Mouse (Mus musculus): ENCODE data around the gene Wfdc18.
A peak's percentile ranks its signal among the peaks of the same experiment; 100 is the strongest.

Wfdc18 gene

GRCm38 (mm10) chr11:83708715-83709114, at the start of gene Wfdc18:
Gene Wfdc18, plus strand, starts transcription at chr11:83709015.
- DNase-seq = no peak

DNA sequence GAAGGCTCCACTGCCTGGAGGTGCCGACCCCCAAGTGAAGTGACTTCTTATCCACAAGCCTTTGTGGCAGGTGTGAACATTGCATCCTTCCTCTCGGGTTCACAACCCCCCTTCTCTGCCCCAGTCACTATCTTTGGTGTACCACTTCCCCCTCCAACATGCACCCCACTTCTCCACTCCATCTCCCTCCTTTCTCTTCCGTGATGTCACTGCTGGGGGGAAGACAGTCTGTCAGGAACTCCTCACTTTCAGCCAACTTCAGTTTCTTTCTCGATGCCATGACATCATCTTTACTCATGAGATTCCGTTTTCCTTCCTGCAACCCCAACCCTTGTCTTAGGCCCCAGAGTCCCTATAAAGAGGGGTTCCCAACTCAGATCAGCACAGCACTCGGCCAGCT, 46.6 kb upstream of the Wfdc18 start, which contains the start of gene Ccl4:
TSS of gene Ccl4 (plus strand) at position 381 of the 400 bp plus-strand sequence.
- DNase-seq = no peak

GRCm38 (mm10) chr11:83663532-83663931, 45.3 kb upstream of the Wfdc18 start:
- DNase-seq = no peak

- DNase-seq = no peak
Observed at GRCm38 (mm10) chr11:83671743-83672142, 37.1 kb upstream of the Wfdc18 start.

- DNase-seq = no peak
Observed at GRCm38 (mm10) chr11:83675665-83676064, 33.1 kb upstream of the Wfdc18 start.

DNA sequence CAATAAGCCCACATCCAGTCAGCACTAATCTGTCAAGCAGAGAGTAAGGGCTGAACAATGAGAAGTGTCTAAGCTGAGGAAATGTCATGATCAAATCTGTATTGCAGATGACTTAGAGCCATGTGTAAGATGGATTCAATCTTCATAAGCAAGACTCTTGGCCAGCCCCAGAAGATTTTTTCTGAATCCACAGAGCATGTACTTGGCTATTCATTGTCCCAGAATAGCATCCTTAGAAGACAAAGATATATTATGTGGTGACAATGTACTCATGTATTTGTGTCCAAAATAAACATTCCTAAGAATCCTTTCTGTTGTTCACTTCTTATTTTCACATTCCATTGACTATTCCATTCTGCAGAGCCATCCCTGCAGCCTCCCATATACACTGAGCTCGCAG, 18.9 kb upstream of the Wfdc18 start:
- DNase-seq = no peak

- no peak for DNase-seq
Observed at GRCm38 (mm10) chr11:83692008-83692407, 16.8 kb upstream of the Wfdc18 start.

DNA sequence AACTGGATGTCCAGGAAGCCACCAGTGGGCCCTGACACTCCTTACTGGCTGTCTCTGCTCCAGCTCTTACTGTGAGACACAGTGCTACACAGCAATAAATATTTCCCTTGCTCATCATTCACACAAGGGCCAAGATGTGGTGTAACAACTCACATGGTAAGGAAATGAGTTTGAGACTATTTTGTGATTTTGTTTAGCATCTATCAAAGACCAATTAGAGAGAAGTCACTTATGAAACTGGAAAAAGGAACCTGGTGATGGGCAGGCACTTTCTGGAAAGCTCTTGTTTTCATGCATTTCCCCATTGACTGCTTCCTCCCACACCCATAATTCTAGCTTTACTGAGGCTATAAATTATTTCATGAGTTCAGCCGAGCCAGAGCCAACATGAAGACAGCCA, 5.1 kb upstream of the Wfdc18 start, which contains the start of gene Wfdc17:
TSS of gene Wfdc17 (plus strand) at position 287 of the 400 bp plus-strand sequence.
- DNase-seq = no peak

DNA sequence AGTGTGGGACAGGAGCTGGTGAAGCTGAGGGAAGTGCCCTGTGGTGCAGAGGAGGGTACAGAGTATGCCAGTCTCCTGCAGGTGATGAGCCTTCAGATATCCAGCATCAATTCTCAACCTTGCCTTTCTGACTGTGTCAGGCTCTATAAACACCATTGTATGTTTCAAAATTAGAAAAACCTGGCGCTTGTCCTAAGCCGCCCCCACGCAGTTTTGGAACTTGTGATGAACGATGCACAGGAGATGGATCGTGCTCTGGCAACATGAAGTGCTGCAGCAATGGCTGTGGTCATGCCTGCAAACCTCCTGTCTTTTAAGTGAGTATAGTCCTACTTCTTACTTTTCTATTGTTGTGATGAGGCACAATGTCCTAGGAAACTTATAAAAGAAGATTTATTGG, 868 bp downstream of the Wfdc18 start:
- no peak for DNase-seq

GRCm38 (mm10) chr11:83712671-83713070, 3.9 kb downstream of the Wfdc18 start:
- DNase-seq = no peak

GRCm38 (mm10) chr11:83713925-83714324, 5.1 kb downstream of the Wfdc18 start:
- no peak for DNase-seq

GRCm38 (mm10) chr11:83717042-83717665, 8.3 kb downstream of the Wfdc18 start:
- DNase-seq = no peak

DNA sequence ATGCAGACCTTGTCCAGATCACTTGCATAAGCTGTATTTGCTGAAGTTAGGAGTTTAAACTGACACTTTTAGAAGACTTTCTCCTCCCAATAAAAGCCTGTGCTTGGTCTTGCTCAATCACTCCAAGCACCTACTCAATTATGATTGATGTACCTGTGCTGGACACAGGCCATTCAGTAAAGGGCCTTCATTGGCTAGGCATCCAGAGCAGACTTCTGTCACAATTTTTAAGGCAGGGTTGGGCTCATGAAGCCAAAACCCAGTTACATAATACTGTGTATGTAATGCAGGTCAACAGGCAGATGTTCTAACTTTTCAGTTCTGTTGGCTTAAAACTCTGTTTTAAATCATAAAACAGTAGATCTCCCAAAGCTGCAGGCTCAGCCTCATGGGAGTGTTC, 12.0 kb downstream of the Wfdc18 start:
- DNase-seq = no peak

DNA sequence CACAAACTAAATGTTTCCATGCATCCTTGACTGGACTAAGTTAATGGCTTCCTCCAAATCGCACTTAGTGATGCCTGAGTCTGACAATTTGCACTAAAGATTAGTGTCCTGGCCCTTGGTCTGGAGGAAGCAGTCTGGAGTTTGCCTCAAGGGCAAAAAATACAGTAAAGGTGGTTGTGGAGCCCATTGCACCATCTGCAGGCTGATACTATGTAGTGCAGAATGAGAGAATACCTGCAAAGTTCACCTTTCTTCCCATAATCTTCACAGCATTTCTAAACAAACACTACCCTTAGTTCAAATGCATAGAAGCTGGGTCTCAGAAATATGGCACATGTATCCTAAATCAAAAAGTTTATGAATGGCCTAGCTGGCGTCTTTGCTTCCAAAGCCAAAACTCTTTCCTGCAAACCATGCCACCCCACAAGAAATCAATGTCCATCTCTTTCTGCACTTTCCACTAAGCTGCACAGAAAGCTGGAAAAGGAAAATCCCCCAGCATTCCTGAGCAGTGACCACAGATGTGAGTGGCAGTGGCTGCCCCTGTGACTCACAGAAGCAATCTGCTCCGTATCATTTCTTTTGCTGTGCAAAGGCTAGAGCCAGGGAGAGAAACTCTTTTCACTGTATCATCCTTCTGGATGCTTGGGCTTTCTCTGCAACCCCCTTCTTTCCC, 20.1 kb downstream of the Wfdc18 start:
- no peak for DNase-seq

DNA sequence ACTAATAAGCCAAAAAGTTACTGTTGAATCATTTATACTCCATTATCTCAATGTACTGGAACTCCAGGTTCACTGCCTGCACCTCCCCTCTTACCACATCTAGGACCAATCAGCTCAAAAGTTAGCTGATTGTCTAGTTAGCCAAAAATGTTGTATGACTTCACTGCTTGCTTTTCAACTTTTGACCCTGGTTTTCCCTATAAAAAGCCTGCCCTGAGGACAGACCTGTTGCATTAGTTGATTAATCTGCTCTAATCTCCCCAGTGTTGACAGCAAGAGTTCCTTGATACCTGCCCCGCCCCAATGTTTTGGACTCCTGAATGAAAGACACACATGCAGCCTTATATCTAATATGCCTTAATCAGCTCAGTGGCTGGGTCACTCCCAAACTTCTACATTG, 22.3 kb downstream of the Wfdc18 start:
- no peak for DNase-seq

GRCm38 (mm10) chr11:83733071-83733640, 24.3 kb downstream of the Wfdc18 start:
- no peak for DNase-seq

DNA sequence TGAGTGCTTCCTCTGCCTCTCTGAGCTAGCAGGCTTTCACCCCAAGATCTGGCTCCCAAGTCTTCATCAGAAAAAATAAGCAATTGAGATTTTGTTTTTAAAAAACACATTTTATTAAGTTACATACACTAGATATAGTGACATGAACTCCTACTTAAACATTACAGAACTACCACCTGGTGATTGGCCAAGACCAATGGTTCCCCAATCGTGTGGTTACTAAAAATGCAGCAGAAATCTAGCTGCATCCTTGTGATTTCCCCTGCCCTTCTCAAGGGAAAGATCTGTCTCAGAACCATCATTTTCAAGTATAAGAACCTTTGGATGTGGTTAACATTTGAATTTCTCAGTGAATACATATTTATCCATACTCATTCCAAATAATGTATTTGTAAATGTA, 25.4 kb downstream of the Wfdc18 start:
- DNase-seq = no peak

DNA sequence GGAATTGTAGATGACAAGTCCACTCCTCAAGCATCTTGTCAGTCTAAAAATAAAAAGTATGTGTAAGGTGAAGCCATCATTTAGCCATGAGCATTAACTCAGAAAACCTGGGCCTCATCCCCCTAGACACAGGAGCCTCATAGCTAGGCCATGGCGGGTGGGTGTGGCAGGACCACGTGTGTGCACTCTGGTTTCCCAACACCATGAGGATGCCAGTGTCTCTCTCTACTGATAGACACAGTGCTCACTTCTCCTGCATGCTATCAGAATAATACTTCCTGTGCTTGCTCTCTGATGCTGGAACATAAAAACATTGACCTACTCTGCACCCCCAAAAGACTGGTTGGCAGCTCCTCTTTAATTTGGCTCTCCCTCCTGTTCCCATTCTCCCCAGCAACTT, 27.1 kb downstream of the Wfdc18 start:
- DNase-seq = no peak

DNA sequence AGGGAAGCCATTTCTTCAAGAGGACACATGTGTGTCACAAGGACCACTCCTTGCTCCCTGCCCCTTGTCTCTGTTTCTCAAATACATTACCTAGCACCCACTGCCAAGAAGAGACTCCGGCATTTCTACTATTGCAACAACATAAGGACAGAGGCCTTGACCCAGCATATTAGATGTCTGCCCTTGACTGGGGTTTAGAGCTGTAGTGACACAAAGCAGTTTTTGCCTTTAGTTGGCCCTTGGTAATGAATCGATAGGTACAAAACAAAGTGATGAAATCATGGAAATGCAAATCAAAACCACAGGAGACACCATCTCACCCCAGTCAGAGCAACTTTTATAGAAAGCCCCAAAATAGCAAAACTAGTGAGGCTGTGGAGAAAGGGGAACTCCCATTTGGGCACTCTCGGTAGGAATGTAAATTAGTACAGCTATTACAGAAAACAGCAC, 28.3 kb downstream of the Wfdc18 start:
- no peak for DNase-seq

DNA sequence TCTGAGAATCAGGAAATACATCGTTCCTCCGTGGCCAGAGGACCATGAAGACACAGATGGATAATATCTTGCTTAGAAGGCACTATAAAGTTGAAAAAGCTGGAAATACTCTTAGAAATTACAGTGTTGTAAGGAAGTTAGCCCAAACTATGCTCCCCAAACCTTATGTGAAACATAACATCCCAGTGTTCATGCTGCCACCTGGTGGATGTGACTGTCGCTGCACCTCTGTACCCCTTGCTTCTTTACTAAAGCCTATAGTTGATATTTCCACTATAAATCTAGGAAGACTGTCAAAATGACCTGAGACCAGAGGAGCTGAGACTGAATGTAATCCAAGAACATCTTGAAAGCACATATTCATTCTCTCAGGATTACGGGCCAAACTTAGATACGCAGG, 30.4 kb downstream of the Wfdc18 start:
- DNase-seq = peak; percentile 76 to 86

GRCm38 (mm10) chr11:83740443-83740991, 31.7 kb downstream of the Wfdc18 start:
- no peak for DNase-seq

DNA sequence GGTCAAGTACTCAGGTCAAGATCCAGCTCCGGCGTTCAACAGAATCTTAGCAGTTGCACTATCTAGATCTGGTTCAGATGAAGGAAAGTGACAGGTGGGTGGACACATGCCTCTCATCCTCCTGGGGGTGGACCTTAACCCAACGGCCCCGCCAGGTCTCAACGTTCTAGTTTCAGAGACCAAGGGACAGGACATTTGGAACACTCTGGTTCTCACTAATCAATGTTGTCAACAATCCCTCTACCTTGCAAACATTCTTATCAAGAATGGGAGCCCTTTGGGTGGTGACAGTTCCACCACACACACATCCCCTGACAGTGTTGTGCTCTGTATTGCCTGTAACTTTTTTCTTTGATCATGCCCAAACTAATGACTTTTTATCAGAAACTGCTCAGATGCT, 33.0 kb downstream of the Wfdc18 start:
- DNase-seq = no peak

- no peak for DNase-seq
Observed at GRCm38 (mm10) chr11:83742731-83743355, 34.0 kb downstream of the Wfdc18 start.
